Mouse (Mus musculus) hindbrain, embryonic 16.5 days (tissue): ENCODE measurements around the gene Etl4. TPM values are rescaled to one million over a fixed set of nuclear protein-coding genes. Genes with fewer than 3 reads are reported as not detected.
A peak's percentile ranks its signal among the peaks of the same experiment; 100 is the strongest.

ENCODE experiments used
- ATAC-seq: fragments of 200-750 bp; cut with Nextera tagmentation; 2 replicates; pipeline ENCODE4 v1.8.0; 2017; ENCODE audit warnings: moderate TSS enrichment, moderate library complexity
- H3K27ac ChIP-seq: fragments of 300-500 bp; sonication (generic); 2 replicates; pipeline ENCODE4 v1.5.1; 2014; ENCODE audit warnings: low read depth, mild to moderate bottlenecking, control low read depth, low read length, moderate library complexity
- H3K27me3 ChIP-seq: fragments of 300-500 bp; sonication (generic); replicated peaks from 2 replicates; pipeline ENCODE4 v1.6.1; 2014; ENCODE audit warnings: low read length; ENCODE audit not compliant: control insufficient read depth, insufficient read depth
- H3K36me3 ChIP-seq: fragments of 300-500 bp; sonication (generic); 2 replicates; pipeline ENCODE4 v1.6.1; 2014; ENCODE audit warnings: mild to moderate bottlenecking, low read length, moderate library complexity, mixed read lengths; ENCODE audit not compliant: control insufficient read depth, insufficient read depth
- H3K4me1 ChIP-seq: fragments of 300-500 bp; sonication (generic); 2 replicates; pipeline ENCODE4 v1.6.1; 2014; ENCODE audit warnings: low read depth, low read length; ENCODE audit not compliant: control insufficient read depth, insufficient read depth
- H3K4me2 ChIP-seq: fragments of 300-500 bp; sonication (generic); 2 replicates; pipeline ENCODE4 v1.6.1; 2014; ENCODE audit warnings: mild to moderate bottlenecking, low read length, control low read depth, moderate library complexity
- H3K4me3 ChIP-seq: fragments of 300-500 bp; sonication (generic); 2 replicates; pipeline ENCODE4 v1.5.1; 2014; ENCODE audit warnings: mild to moderate bottlenecking, low read length, control low read depth, moderate library complexity
- H3K9ac ChIP-seq: fragments of 300-500 bp; sonication (generic); 2 replicates; pipeline ENCODE4 v1.6.1; 2014; ENCODE audit warnings: low read depth, mild to moderate bottlenecking, control low read depth, low read length, moderate library complexity
- H3K9me3 ChIP-seq: fragments of 300-500 bp; sonication (generic); 2 replicates; pipeline ENCODE4 v1.6.1; 2014; ENCODE audit warnings: mild to moderate bottlenecking, low read length, moderate library complexity; ENCODE audit not compliant: control insufficient read depth
- WGBS: fragments of 180-500 bp; shearing (Covaris S2); extraction: QIAGEN DNeasy Blood & Tissue Kit; methylation state at CpG from one replicate; pipeline ENCODE4 v1.1.7; 2014; 5-methylcytosine and 5-hydroxymethylcytosine counted together
- polyA plus RNA-seq: library from polyadenylated mRNA; unstranded; fragments of >200 nt; fragmentation: Nextera tagmentation; extraction: Ambion mirVana; gene quantifications from 2 replicates; pipeline ENCODE4 v1.2.1, GENCODE M21; 2015

Gene Etl4
- polyA plus RNA-seq, 1 experiment from 2014 or later = 5.0 TPM

- Histone ChIP-seq H3K36me3 (no peaks in the 10 kb centered on the region), H3K4me2 (no peak overlapping the region), H3K4me3 (no peak overlapping the region), H3K9ac (no peak overlapping the region), H3K9me3 (no peaks in the 10 kb centered on the region), H3K27ac (no peak overlapping the region), H3K27me3 (0 out of 2 replicates have a peak, but pooled peaks cover 3% of the 10 kb centered on the region), H3K4me1 (no peaks in the 10 kb centered on the region)
- no peak for ATAC-seq
- 22% methylated on average over 4 of the region's 4 CpGs for WGBS
Observed at GRCm38 (mm10) chr2:20525879-20526593, 616.5 kb downstream of the Etl4 start.

- Histone ChIP-seq H3K4me1 (no peaks in the 10 kb centered on the region), H3K9me3 (no peaks in the 10 kb centered on the region), H3K9ac (no peak overlapping the region), H3K27ac (no peak overlapping the region), H3K36me3 (no peaks in the 10 kb centered on the region), H3K4me2 (no peak overlapping the region), H3K4me3 (no peak overlapping the region), H3K27me3 (no peaks in the 10 kb centered on the region)
- 95% methylated on average over 3 of the region's 3 CpGs for WGBS
- ATAC-seq = no peak
Observed at GRCm38 (mm10) chr2:20526856-20527255, 617.3 kb downstream of the Etl4 start.

GRCm38 (mm10) chr2:20532623-20533022, 623.0 kb downstream of the Etl4 start:
- 62% methylated on average over 3 of the region's 3 CpGs for WGBS
- no peak for ATAC-seq
- Histone ChIP-seq H3K27me3 (no peaks in the 10 kb centered on the region), H3K4me3 (no peak overlapping the region), H3K4me1 (no peaks in the 10 kb centered on the region), H3K9me3 (no peaks in the 10 kb centered on the region), H3K9ac (no peak overlapping the region), H3K27ac (no peak overlapping the region), H3K36me3 (no peaks in the 10 kb centered on the region), H3K4me2 (no peak overlapping the region)

- Histone ChIP-seq H3K9me3 (no peaks in the 10 kb centered on the region), H3K9ac (no peak overlapping the region), H3K27me3 (no peaks in the 10 kb centered on the region), H3K4me1 (no peaks in the 10 kb centered on the region), H3K4me3 (no peak overlapping the region), H3K27ac (no peak overlapping the region), H3K36me3 (no peaks in the 10 kb centered on the region), H3K4me2 (no peak overlapping the region)
- ATAC-seq = no peak
- 67% methylated on average over 6 of the region's 6 CpGs for WGBS
Observed at GRCm38 (mm10) chr2:20537785-20538184, 628.2 kb downstream of the Etl4 start.

GRCm38 (mm10) chr2:20538871-20539270, 629.3 kb downstream of the Etl4 start:
- Histone ChIP-seq H3K9ac (no peak overlapping the region), H3K4me1 (no peaks in the 10 kb centered on the region), H3K36me3 (no peaks in the 10 kb centered on the region), H3K27me3 (no peaks in the 10 kb centered on the region), H3K9me3 (no peaks in the 10 kb centered on the region), H3K4me2 (no peak overlapping the region), H3K27ac (no peak overlapping the region), H3K4me3 (no peak overlapping the region)
- ATAC-seq = no peak
- WGBS = 88% methylated on average over 4 of the region's 4 CpGs

- Histone ChIP-seq H3K4me3 (no peak overlapping the region), H3K9me3 (no peaks in the 10 kb centered on the region), H3K27ac (no peak overlapping the region), H3K36me3 (no peaks in the 10 kb centered on the region), H3K4me2 (no peak overlapping the region), H3K27me3 (no peaks in the 10 kb centered on the region), H3K4me1 (no peaks in the 10 kb centered on the region), H3K9ac (no peak overlapping the region)
- ATAC-seq = no peak
Observed at GRCm38 (mm10) chr2:20541261-20541660, 631.7 kb downstream of the Etl4 start.

- H3K36me3 ChIP-seq = no peaks in the 10 kb centered on the region
- WGBS = 84% methylated on average over 7 of the region's 7 CpGs
- no peaks in the 10 kb centered on the region for H3K9me3 ChIP-seq
- ATAC-seq = no peak
- H3K9ac ChIP-seq = no peak overlapping the region
- no peak overlapping the region for H3K4me2 ChIP-seq
- no peak overlapping the region for H3K27ac ChIP-seq
- peaks cover 8% of the 10 kb centered on the region for H3K4me1 ChIP-seq
- H3K4me3 ChIP-seq = no peak overlapping the region
- no peaks in the 10 kb centered on the region for H3K27me3 ChIP-seq
Observed at GRCm38 (mm10) chr2:20542286-20542685, 632.7 kb downstream of the Etl4 start.

GRCm38 (mm10) chr2:20545624-20546023, 636.0 kb downstream of the Etl4 start:
- no peaks in the 10 kb centered on the region for H3K27me3 ChIP-seq
- no peak for ATAC-seq
- no peak overlapping the region for H3K9ac ChIP-seq
- H3K36me3 ChIP-seq = no peaks in the 10 kb centered on the region
- H3K4me2 ChIP-seq = no peak overlapping the region
- H3K4me3 ChIP-seq = no peak overlapping the region
- H3K4me1 ChIP-seq = peaks cover 13% of the 10 kb centered on the region
- no peak overlapping the region for H3K27ac ChIP-seq
- no peaks in the 10 kb centered on the region for H3K9me3 ChIP-seq
- 57% methylated on average over 2 of the region's 2 CpGs for WGBS

- Histone ChIP-seq H3K9ac (peak overlapping the region; percentile 2; the same call in 1 of the 2 replicates), H3K4me3 (peak overlapping the region; percentile 26), H3K27me3 (no peaks in the 10 kb centered on the region), H3K36me3 (no peaks in the 10 kb centered on the region), H3K4me1 (peaks cover 13% of the 10 kb centered on the region), H3K4me2 (peak overlapping the region; percentile 56), H3K9me3 (no peaks in the 10 kb centered on the region), H3K27ac (no peak overlapping the region)
- WGBS = 8% methylated on average over 11 of the region's 11 CpGs
- peak; percentile 57; the same call in 1 of the 2 replicates for ATAC-seq
Observed at GRCm38 (mm10) chr2:20546496-20547348, 637.1 kb downstream of the Etl4 start.
